7 mouse cellular contexts compared by ENCODE assay signal in genomic region chr2:75657907-75658691, GRCm38 (mm10). TPM values are rescaled to one million over a fixed set of nuclear protein-coding genes. Genes with fewer than 3 reads are reported as not detected.
A peak's percentile ranks its signal among the peaks of the same experiment; 100 is the strongest.
DNase-seq lines count a peak whose midpoint lies in the region; ATAC-seq and TF ChIP-seq lines count a peak whose summit lies in the region.

No protein-coding gene starts in this region.

- no peak for TF ChIP-seq POLR2A in ES-Bruce4 (IDR thresholded peaks at IDR 0.05; ENCODE audit: insufficient read depth, low read length)

- peak overlapping the region; percentile 93 for H3K9ac ChIP-seq in ES-Bruce4 (ENCODE audit: low read depth, poor library complexity, severe bottlenecking)
- peak overlapping the region; percentile 83 for H3K9ac ChIP-seq in intestine, postnatal 0 days (ENCODE audit: low read depth, low read length)
- peak overlapping the region; percentile 79 for H3K9ac ChIP-seq in lung, embryonic 15.5 days

- H3K4me1 ChIP-seq in ES-Bruce4 (ENCODE audit: control insufficient read depth, insufficient read depth, low read length), result peaks cover 4% of the 10 kb centered on the region
- H3K4me1 ChIP-seq in forebrain, embryonic 10.5 days, result peaks cover 23% of the 10 kb centered on the region
- 0 out of 2 replicates have a peak, but pooled peaks cover 2% of the 10 kb centered on the region for H3K4me1 ChIP-seq in intestine, postnatal 0 days (replicated peaks; ENCODE audit: control insufficient read depth, insufficient read depth, low read length)
- peaks cover 16% of the 10 kb centered on the region for H3K4me1 ChIP-seq in lung, embryonic 15.5 days

- peak overlapping the region; percentile 62 for H3K4me2 ChIP-seq in intestine, postnatal 0 days (replicated peaks; ENCODE audit: low read depth)
- H3K4me2 ChIP-seq in lung, embryonic 15.5 days, result peak overlapping the region; percentile 66

- H3K9me3 ChIP-seq in ES-Bruce4 (replicated peaks; ENCODE audit: control insufficient read depth, insufficient read depth, low read length, poor library complexity, severe bottlenecking), result no peaks in the 10 kb centered on the region
- no peaks in the 10 kb centered on the region for H3K9me3 ChIP-seq in forebrain, embryonic 10.5 days
- no peaks in the 10 kb centered on the region for H3K9me3 ChIP-seq in intestine, postnatal 0 days (ENCODE audit: control insufficient read depth)
- H3K9me3 ChIP-seq in lung, embryonic 15.5 days, result no peaks in the 10 kb centered on the region

- no peak for TF ChIP-seq CTCF in ES-Bruce4 (IDR thresholded peaks at IDR 0.05; ENCODE audit: low read depth, low read length)
- no peak for TF ChIP-seq CTCF in intestine, postnatal 0 days (IDR thresholded peaks at IDR 0.05; ENCODE audit: low read depth)

- H3K4me3 ChIP-seq in ES-Bruce4 (ENCODE audit: low read depth, low read length), result peak overlapping the region; percentile 89
- peak overlapping the region; percentile 93 for H3K4me3 ChIP-seq in forebrain, embryonic 10.5 days
- H3K4me3 ChIP-seq in intestine, postnatal 0 days (ENCODE audit: low read depth, low read length), result peak overlapping the region; percentile 94
- H3K4me3 ChIP-seq in lung, embryonic 15.5 days, result peak overlapping the region; percentile 66

- TF ChIP-seq EP300 in ES-Bruce4 (IDR thresholded peaks at IDR 0.05; ENCODE audit: insufficient read depth, low read depth, low read length), result peak; percentile 88

- 2% methylated on average over 18 of the region's 18 CpGs for WGBS in forebrain, embryonic 10.5 days
- 3% methylated on average over 18 of the region's 18 CpGs for WGBS in intestine, postnatal 0 days
- 4% methylated on average over 18 of the region's 18 CpGs for WGBS in lung, embryonic 15.5 days

- peak; percentile 93 for DNase-seq in R1 (ENCODE audit: low read depth, low spot score)
- peak; percentile 81 for DNase-seq in forebrain, embryonic 10.5 days (ENCODE audit: extremely low spot score, low spot score)
- DNase-seq in splenic B cell, adult 2 months (ENCODE audit: low read depth, low spot score), result peak; percentile 20
- no peak for DNase-seq in right cerebral cortex, adult 2 months (ENCODE audit: low spot score in 2 of 2)

- ATAC-seq in intestine, postnatal 0 days, result no peak
- no peak for ATAC-seq in lung, embryonic 15.5 days (ENCODE audit: borderline replicate concordance, extremely low read depth, low FRiP score, low TSS enrichment)

- H3K36me3 ChIP-seq in ES-Bruce4 (ENCODE audit: control insufficient read depth, insufficient read depth, low read length, poor library complexity, severe bottlenecking), result peaks cover 26% of the 10 kb centered on the region
- H3K36me3 ChIP-seq in forebrain, embryonic 10.5 days (replicated peaks), result peaks cover 25% of the 10 kb centered on the region
- peaks cover 11% of the 10 kb centered on the region; the same call in 1 of the 2 replicates for H3K36me3 ChIP-seq in intestine, postnatal 0 days (ENCODE audit: control insufficient read depth, insufficient read depth)
- peaks cover 8% of the 10 kb centered on the region for H3K36me3 ChIP-seq in lung, embryonic 15.5 days
- peaks cover 9% of the 10 kb centered on the region; the same call in 1 of the 2 replicates for H3K36me3 ChIP-seq in splenic B cell, adult 2 months (ENCODE audit: control insufficient read depth, insufficient read depth, low read length, poor library complexity, severe bottlenecking)

- H3K27ac ChIP-seq in ES-Bruce4 (ENCODE audit: insufficient read depth, low read length), result peak overlapping the region; percentile 98
- H3K27ac ChIP-seq in forebrain, embryonic 10.5 days, result peak overlapping the region; percentile 100
- H3K27ac ChIP-seq in intestine, postnatal 0 days (ENCODE audit: low read depth, low read length), result peak overlapping the region; percentile 95
- H3K27ac ChIP-seq in lung, embryonic 15.5 days, result peak overlapping the region; percentile 96

- H3K27me3 ChIP-seq in ES-Bruce4 (ENCODE audit: control insufficient read depth, insufficient read depth, low read length, poor library complexity, severe bottlenecking), result no peaks in the 10 kb centered on the region
- no peaks in the 10 kb centered on the region for H3K27me3 ChIP-seq in forebrain, embryonic 10.5 days (ENCODE audit: poor library complexity, severe bottlenecking)
- no peaks in the 10 kb centered on the region for H3K27me3 ChIP-seq in intestine, postnatal 0 days (replicated peaks; ENCODE audit: control insufficient read depth, insufficient read depth, low read length)
- H3K27me3 ChIP-seq in lung, embryonic 15.5 days, result no peaks in the 10 kb centered on the region
- no peaks in the 10 kb centered on the region for H3K27me3 ChIP-seq in splenic B cell, adult 2 months (ENCODE audit: control insufficient read depth, insufficient read depth, low read length, poor library complexity, severe bottlenecking)

RNA-seq across cellular contexts. Expression of gene Hnrnpa3, which starts 1.0 kb away (rescaled TPM):
- polyA plus RNA-seq in ES-Bruce4 (2011; ENCODE audit: insufficient read depth, insufficient read length, low read depth, missing spikeins), result 775 and 839 TPM in 2 replicates
- polyA plus RNA-seq in forebrain, embryonic 10.5 days (2016; fragmentation: Nextera tagmentation; extraction: Ambion mirVana), result 405 and 428 TPM in 2 replicates
- polyA plus RNA-seq in intestine, postnatal 0 days (2015; fragmentation: Nextera tagmentation; extraction: Ambion mirVana), result 149 and 151 TPM in 2 replicates
- polyA plus RNA-seq in lung, embryonic 15.5 days (2015; fragmentation: Nextera tagmentation; extraction: Ambion mirVana), result 378 and 410 TPM in 2 replicates

RNA-seq across cellular contexts. Expression of gene Nfe2l2, which starts 46.3 kb away (rescaled TPM):
- 103 and 105 TPM in 2 replicates for polyA plus RNA-seq in ES-Bruce4 (2011; ENCODE audit: insufficient read depth, insufficient read length, low read depth, missing spikeins)
- polyA plus RNA-seq in forebrain, embryonic 10.5 days (2016; fragmentation: Nextera tagmentation; extraction: Ambion mirVana), result 23.8 and 26.5 TPM in 2 replicates
- 93.6 and 98.0 TPM in 2 replicates for polyA plus RNA-seq in intestine, postnatal 0 days (2015; fragmentation: Nextera tagmentation; extraction: Ambion mirVana)
- polyA plus RNA-seq in lung, embryonic 15.5 days (2015; fragmentation: Nextera tagmentation; extraction: Ambion mirVana), result 92.9 and 99.0 TPM in 2 replicates

Comparison
In these comparisons a context has a peak if more than half of its experiments do, and no peak if none do; other contexts are left out.
1. DNase-seq: peak in R1 (single experiment), forebrain, embryonic 10.5 days (single experiment) and splenic B cell, adult 2 months (single experiment); none in right cerebral cortex, adult 2 months (0 of 2).
2. Peak in every context shown above with its lines, with median percentiles within 50 percentile points of each other: H3K27ac ChIP-seq, H3K4me3 ChIP-seq and H3K9ac ChIP-seq.